Mouse (Mus musculus): ENCODE measurements at regions not wholly inside any gene's neighbourhood (a gene's known extent, or its start where the extent isn't known, plus 50 kb on each side); places are given as distances from the start of the nearest gene placed in this dataset.

DNA sequence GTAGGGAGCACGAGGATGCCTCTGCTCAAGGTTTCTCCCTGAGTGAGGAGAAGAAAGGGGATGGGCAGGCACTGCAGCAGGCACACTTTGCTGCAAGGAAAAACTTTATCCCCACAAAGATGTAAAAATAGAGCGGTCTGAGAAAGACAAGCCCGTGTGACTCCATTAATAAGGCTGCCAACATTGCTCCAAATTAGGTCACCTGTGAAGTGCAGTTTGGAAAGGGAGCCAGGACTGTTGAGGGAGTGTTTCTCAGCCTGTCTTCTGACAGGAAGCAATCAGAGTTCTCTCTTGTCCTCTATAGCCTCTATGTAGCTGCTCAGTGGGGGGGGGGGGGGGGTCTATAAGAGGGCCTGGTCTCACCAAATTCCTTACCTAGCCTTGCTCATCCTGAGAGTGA lies 51.0 kb downstream of the Gm10234 start:
- H3K9me3 ChIP-seq (ENCODE audit: low read length): no peaks in the 10 kb centered on the region
- H3K27me3 ChIP-seq (ENCODE audit: insufficient read depth, low read length): no peaks in the 10 kb centered on the region
- H3K4me3 ChIP-seq (ENCODE audit: low read length): no peak overlapping the region
- H3K36me3 ChIP-seq (ENCODE audit: insufficient read depth, low read length): no peaks in the 10 kb centered on the region
- no peak overlapping the region for H3K4me2 ChIP-seq (ENCODE audit: low read depth, low read length)
- no peak for TF ChIP-seq CTCF (IDR thresholded peaks at IDR 0.05; ENCODE audit: low read depth)
- no peak overlapping the region for H3K9ac ChIP-seq (replicated peaks; ENCODE audit: low read length)
- WGBS: 77% methylated on average over 3 of the region's 3 CpGs
- no peak for DNase-seq (ENCODE audit: low spot score)
- ATAC-seq: no peak
- H3K27ac ChIP-seq: no peak overlapping the region
- H3K4me1 ChIP-seq (ENCODE audit: insufficient read depth, low read length): no peaks in the 10 kb centered on the region

DNA sequence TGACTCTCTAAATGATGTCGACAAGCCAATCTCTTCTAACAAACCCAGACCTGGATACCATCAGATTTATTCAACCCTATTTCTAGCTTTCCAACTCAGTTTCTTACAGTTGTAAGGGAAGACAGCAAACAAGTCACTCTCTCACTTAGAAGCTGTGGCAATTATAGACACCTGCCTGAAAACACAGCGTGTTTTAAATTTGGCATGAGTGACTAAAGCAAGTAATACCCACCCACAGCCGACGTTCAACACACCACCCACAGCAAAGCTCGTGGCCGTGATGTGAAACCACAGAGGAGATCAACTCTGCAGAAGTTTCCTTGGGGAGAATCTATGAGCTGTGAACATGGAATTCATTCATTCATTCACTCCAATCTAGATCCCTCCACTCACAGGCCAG lies 52.4 kb downstream of the Gm10234 start:
- DNase-seq (ENCODE audit: low spot score): no peak
- WGBS: 88% methylated on average over 6 of the region's 6 CpGs
- no peaks in the 10 kb centered on the region for H3K9me3 ChIP-seq (ENCODE audit: low read length)

GRCm38 (mm10) chr6:95377590-95378245 lies 55.8 kb downstream of the Gm10234 start:
- no peaks in the 10 kb centered on the region for H3K27me3 ChIP-seq (ENCODE audit: insufficient read depth, low read length)
- DNase-seq (ENCODE audit: low spot score): no peak
- H3K9me3 ChIP-seq (ENCODE audit: low read length): no peaks in the 10 kb centered on the region
- 0 out of 2 replicates have a peak, but pooled peaks cover 3% of the 10 kb centered on the region for H3K4me1 ChIP-seq (ENCODE audit: insufficient read depth, low read length)
- 68% methylated on average over 13 of the region's 13 CpGs for WGBS
- H3K27ac ChIP-seq: no peak overlapping the region
- ATAC-seq: no peak
- H3K36me3 ChIP-seq (ENCODE audit: insufficient read depth, low read length): no peaks in the 10 kb centered on the region
- no peak overlapping the region for H3K4me2 ChIP-seq (ENCODE audit: low read depth, low read length)
- no peak overlapping the region for H3K4me3 ChIP-seq (ENCODE audit: low read length)
- TF ChIP-seq CTCF (IDR thresholded peaks at IDR 0.05; ENCODE audit: low read depth): no peak
- H3K9ac ChIP-seq (replicated peaks; ENCODE audit: low read length): no peak overlapping the region

More for the DNA sequence above, 52.4 kb downstream of the Gm10234 start:
- TF ChIP-seq CTCF (IDR thresholded peaks at IDR 0.05; ENCODE audit: low read depth): no peak
- H3K4me3 ChIP-seq (ENCODE audit: low read length): no peak overlapping the region
- H3K4me2 ChIP-seq (ENCODE audit: low read depth, low read length): no peak overlapping the region
- 0 out of 2 replicates have a peak, but pooled peaks cover 3% of the 10 kb centered on the region for H3K4me1 ChIP-seq (ENCODE audit: insufficient read depth, low read length)
- ATAC-seq: no peak
- H3K9ac ChIP-seq (replicated peaks; ENCODE audit: low read length): no peak overlapping the region
- H3K36me3 ChIP-seq (ENCODE audit: insufficient read depth, low read length): no peaks in the 10 kb centered on the region
- H3K27me3 ChIP-seq (ENCODE audit: insufficient read depth, low read length): no peaks in the 10 kb centered on the region
- no peak overlapping the region for H3K27ac ChIP-seq

DNA sequence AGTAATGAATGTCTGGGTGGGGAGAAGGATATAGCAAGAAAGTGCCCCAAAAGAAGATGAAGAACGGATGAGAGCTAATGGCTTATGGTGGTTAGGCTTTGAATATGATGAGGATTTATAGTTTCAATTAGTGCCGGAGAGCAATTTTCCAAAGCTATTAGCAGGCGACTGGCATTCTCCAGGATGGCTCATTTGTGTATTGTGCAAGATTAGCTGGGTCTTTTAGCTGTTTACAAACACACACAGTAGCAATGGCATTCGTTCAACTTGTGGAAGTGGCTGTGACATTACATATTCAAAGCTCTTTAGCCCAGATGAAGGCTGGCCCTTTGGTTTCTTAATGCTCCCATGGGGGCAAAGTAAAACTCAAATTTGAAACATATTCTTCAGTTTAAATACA lies 56.4 kb downstream of the Gm10234 start:
- ATAC-seq: 0 out of 2 replicates have a peak, but pooled peaks have one; percentile 18
- whole genome bisulfite sequencing: 75% methylated on average over 4 of the region's 4 CpGs

More for the DNA sequence above, 56.4 kb downstream of the Gm10234 start:
- H3K4me2 ChIP-seq (ENCODE audit: low read depth, low read length): no peak overlapping the region
- DNase-seq (ENCODE audit: low spot score): peak; percentile 45
- no peaks in the 10 kb centered on the region for H3K9me3 ChIP-seq (ENCODE audit: low read length)
- no peak overlapping the region for H3K27ac ChIP-seq
- no peak overlapping the region for H3K9ac ChIP-seq (replicated peaks; ENCODE audit: low read length)
- no peak for TF ChIP-seq CTCF (IDR thresholded peaks at IDR 0.05; ENCODE audit: low read depth)
- no peak overlapping the region for H3K4me3 ChIP-seq (ENCODE audit: low read length)
- H3K36me3 ChIP-seq (ENCODE audit: insufficient read depth, low read length): no peaks in the 10 kb centered on the region
- H3K27me3 ChIP-seq (ENCODE audit: insufficient read depth, low read length): no peaks in the 10 kb centered on the region
- H3K4me1 ChIP-seq (ENCODE audit: insufficient read depth, low read length): 0 out of 2 replicates have a peak, but pooled peaks cover 3% of the 10 kb centered on the region

Measured in hindbrain, postnatal 0 days (tissue).